Mouse (Mus musculus) ovary, postnatal 36 days (tissue): ENCODE measurements around the gene Polg2.
"Not testable (repeated sequence)": the region's sequence is repeated elsewhere in the genome, so short reads cannot be mapped to it uniquely, and the experiment has no call there.

ENCODE experiments used
- DNase-seq: peaks from one replicate; pipeline ENCODE4 v3.0.0; 2022; ENCODE audit warnings: low spot score, mixed read lengths

Polg2 gene

DNA sequence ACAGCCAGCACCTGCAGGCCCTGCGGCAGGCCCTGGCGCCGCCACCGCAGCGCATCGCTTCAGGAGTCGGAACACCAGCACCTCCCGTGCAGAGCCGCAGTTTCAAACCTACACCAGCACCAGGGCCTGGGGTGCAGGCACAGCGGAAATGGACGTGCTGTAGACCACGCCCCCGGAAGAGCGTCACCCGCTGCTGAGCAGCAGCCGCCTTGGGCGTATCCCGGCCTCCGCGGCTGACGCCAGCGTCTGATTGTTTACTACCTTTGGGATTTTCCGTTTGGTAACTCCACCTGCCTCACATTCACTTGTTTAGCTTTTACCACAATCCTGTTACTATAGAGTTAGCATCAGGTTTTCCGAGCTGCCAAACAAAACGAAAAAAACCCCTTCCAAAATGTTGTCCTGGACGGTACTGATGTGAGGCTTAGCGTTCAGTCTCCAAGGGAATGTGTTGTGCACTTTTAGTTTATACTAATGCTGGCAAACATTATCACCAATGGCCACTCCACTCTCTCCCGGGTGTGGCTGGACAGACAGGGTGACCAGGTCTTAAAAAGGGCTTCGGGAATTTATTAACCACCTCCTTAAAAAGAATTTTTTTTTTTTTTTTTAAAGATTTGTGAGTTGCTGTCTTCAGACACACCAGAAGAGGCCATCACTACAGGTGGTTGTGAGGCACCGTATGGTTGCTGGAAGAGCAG, at the start of gene Polg2:
Gene Polg2, minus strand, starts transcription at position 150 of the 701 bp plus-strand sequence.
- peak; percentile 89 for DNase-seq

GRCm38 (mm10) chr11:106828079-106828478, 48.7 kb upstream of the Polg2 start:
- DNase-seq: no peak

GRCm38 (mm10) chr11:106824403-106824802, 45.1 kb upstream of the Polg2 start:
- DNase-seq: no peak

DNA sequence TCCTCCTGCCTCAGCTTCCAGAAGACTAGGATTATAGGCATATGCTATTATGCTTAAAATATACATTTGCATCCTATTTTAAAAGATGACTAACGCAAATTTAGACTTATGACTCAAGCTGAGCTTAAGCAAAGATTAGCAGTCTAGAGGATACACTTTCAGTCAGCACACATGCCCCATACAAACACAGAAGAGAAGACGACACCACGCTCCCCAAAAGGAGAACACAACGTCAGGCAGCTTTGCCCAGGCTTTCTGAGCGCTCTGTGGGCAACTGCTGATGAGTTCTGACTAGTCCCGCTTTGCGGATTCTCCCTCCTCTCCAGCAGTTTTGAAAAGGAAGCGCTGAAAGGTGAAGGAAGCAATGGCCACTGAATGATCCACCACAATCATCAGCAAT, 44.4 kb upstream of the Polg2 start:
- DNase-seq: no peak

DNA sequence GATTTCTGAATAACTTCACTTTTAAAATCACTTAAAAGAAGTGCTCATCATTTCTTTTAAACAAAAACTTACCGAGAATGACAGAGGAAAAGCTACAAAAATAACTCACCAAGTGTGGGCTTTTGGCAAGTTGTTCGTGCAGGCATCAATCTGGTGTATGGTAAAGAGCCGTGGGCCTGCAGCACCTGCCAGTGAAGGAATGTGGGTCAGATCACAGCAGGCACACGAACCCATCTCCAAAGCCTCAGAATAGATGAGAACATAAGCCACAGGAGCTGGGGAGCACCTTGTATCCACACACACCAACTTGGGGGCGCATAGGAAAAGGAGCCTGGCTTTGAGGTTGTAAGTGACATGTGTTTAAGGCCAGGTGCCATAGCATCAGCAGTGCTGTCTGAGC, 43.6 kb upstream of the Polg2 start:
- no peak for DNase-seq

- no peak for DNase-seq
Measured at GRCm38 (mm10) chr11:106822491-106822890, 43.2 kb upstream of the Polg2 start.

- no peak for DNase-seq
Measured at GRCm38 (mm10) chr11:106821397-106821796, 42.1 kb upstream of the Polg2 start.

DNA sequence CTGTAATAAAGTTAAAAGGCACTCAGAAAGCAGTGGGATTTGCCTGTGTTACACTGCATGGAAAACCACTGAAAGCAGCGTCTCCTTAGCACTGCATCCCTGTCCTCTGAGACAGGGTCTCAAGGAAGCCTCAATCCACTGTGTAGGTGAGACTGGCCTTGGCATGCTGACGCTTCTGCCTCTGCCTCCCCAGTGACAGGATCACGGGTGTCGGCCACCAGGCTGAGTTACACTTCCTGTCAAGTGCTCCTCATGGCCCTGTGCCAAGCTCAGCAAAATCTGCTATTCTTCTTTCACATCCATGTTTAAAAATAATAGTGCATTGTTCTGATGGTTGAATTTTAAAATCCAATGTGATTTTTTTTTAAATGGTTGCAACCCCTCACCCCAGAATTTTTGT, 41.6 kb upstream of the Polg2 start:
- peak; percentile 27 for DNase-seq

DNA sequence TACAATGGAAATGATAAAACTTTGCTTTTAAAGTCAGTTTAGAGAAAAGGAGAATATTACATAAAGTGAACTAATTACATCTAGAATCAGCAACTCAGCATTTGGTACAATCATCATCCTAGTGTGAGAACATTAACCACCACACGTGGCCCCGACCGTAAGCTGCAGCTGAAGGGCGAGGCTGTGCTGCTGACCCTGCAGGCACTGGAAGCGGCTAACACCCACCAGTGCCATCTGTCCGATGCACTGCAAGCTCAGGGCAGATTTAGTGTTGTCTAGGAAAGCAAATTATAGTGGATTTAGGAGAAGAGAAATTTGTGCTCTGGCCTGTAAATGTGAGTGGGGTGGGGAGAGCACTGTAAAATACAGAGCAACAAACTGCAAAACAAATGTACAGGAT, 40.9 kb upstream of the Polg2 start:
- DNase-seq: no peak

- DNase-seq: no peak
Measured at GRCm38 (mm10) chr11:106819595-106819994, 40.3 kb upstream of the Polg2 start.

- no peak for DNase-seq
Measured at GRCm38 (mm10) chr11:106818341-106818740, 39.0 kb upstream of the Polg2 start.

- no peak for DNase-seq
Measured at GRCm38 (mm10) chr11:106817808-106818207, 38.5 kb upstream of the Polg2 start.

DNA sequence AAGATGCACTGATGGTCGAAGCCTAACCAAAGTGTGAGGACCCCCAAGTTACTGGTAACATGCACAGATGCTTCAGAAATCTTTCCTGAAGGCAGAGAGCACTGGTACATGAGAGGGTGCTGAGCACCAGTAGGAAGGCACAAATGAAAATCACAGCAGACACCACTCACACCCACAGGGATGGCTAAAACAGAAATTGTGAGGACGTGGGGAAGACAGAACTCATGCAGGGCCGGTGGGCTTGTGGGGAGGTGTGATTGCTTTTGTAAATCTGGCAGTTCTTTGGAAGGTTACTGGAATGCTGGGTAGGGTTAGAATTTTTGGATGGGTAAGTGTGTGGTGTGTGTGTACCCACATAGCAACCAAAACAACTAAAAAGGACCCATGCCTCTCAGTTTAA, 37.8 kb upstream of the Polg2 start:
- no peak for DNase-seq

DNA sequence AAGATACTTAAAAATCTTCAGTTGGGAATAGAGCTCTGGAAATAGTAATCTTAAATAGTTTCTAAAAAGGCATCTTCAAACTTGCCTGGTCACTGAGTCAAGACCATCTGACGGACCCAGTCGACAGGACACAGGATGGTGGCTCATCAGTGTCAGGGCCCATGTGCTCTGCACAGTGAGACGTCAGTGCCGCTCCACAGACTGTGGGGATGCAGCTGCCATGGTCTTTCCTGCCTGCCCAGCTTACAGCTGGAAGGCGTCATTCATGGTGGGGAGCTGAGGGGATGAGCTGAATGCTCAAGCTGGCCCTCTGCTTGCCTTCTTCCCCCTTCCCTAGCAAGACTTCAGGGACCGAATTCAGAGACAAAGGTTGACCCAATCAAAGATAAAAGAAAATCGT, 37.0 kb upstream of the Polg2 start:
- DNase-seq: no peak

- DNase-seq: no peak
Measured at GRCm38 (mm10) chr11:106815761-106816160, 36.4 kb upstream of the Polg2 start.

DNA sequence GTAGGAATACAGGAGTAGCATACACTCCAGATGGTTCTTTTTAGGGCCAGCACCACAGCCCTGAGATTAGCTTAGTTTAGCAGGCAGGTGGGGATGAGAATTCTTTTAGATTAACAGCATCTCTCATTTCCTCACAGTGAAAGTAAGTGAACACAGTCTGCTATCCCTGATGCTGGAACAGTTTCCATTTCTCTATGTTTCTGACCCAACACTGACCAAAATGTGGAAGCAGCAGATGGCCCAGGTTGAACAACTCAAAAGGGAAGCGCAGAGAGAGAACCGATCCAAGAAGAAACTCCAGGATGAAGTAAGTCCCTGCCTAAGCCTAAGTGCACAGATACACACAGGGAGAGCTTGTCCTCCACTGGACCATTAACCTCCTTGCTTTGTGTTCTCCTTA, 36.0 kb upstream of the Polg2 start:
- no peak for DNase-seq

DNA sequence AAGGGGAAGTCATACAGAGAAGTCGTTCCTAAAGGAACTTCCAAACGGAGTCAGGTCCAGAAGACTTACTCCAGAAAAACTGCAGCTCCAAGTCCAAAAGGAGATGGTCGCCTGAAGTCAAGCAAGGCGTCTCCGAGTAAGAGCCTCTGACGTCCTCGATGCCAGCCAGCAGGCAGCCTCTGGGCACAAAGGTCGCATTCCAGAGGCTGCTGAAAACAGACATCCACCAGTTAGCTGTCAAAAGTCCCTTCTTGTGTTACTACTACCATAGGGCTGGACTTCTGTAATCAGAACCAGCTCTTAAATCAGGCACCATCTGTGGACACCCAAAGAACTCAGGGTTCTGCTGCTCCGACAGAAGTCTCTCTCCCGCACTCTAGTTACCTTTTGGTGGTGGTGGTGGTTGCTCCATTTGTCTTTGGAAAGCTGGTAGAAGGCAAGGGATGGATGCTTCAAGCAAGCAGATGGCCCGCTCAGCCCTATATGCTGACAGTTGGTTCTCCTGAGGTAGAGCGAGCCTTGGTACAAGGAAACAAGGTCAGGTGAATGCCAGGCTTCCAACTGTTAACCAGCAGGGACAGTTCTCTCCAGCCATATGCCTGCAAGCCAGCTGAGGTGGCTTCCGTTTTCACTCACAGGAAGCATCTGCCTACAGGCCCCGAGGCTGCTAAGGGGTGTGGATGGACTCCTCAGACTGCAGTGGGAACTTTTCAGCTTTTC, 35.4 kb upstream of the Polg2 start:
- DNase-seq: no peak

DNA sequence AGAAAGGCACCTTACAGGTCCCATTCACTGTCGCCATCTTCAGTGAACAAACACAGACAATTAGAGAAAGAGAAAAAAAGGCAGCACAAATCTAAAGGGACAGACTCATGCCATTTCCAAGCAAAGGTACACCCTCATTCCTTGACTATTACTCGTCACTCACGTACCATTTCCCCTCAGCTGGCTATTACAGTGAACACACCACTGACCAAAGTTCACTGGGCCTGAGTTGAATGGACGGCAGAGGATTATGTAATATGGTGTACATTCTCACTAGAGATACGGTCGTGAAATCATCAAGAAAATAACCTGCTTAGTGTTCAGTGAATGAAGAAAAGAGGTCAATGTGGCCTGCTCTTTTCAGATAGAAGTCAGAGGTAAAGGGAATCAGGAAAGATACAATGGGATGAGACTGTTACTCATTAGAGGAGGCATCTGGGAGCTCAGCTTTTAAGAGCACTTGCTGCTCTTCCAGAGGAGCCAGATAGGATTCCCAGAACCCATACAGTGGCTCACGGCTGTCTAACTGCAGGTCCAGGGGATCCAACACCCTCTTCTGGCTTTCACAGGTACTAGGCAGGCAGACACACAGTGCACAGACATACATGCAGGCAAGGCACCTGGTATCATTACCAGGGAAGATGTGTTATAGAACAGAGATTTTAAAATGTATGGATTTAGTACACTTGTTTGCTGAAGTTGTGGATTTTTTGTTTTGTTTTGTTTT, 33.2 kb upstream of the Polg2 start:
- no peak for DNase-seq

GRCm38 (mm10) chr11:106807442-106807841, 28.1 kb upstream of the Polg2 start:
- not testable (repeated sequence) for DNase-seq

- no peak for DNase-seq
Measured at GRCm38 (mm10) chr11:106802069-106802627, 22.8 kb upstream of the Polg2 start.

GRCm38 (mm10) chr11:106795679-106796078, 16.3 kb upstream of the Polg2 start:
- no peak for DNase-seq

DNA sequence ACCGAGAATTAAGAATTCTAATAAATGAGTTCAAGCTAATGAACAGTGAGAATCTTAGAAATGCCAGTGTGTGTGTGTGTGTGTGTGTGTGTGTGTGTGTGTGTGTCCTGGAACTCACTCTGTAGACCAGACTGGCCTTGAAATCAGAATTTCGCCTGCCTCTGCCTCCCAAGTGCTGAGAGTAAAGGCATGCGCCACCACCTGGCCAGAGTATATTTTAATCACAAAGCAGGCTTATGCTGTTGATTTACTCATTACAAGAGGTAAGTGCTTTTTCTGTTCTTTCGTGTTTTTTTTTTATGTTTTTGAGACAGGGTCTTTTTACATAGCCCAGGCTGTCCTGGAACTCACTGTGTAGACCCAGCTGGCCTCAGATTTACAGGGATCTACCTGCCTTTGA, 14.5 kb upstream of the Polg2 start:
- no peak for DNase-seq

DNA sequence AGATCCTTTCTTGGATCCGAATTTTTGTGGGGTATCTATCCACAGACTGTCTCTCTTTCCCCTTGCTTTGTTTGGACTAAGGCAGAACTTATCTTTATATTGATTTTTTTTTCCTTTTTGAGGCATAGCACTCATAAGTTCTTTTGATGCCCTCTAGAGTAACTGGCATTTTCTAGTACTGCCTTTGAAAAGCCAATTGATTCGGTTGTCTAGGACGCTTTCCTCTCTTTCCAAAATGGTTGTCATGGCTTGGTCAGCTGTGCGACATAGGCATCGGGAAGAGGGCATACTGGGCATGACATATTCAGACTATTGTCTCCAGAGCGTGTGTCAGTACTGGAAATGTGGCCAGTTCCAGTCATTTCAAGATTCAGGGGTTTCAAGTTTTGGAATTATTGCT, 10.3 kb upstream of the Polg2 start:
- no peak for DNase-seq
